Mouse (Mus musculus) erythroblast, embryonic 14.5 days (primary cell): ENCODE results near the gene Atf7. TPM values are rescaled to one million over a fixed set of nuclear protein-coding genes. Genes with fewer than 3 reads are reported as not detected.
"Not testable (repeated sequence)": the region's sequence is repeated elsewhere in the genome, so short reads cannot be mapped to it uniquely, and the experiment has no call there.

Source experiments
- H3K27me3 ChIP-seq: 2 replicates; pipeline ENCODE4 v1.6.1; 2012; ENCODE audit warnings: inconsistent platforms; ENCODE audit not compliant: control insufficient read depth
- H3K36me3 ChIP-seq: 2 replicates; pipeline ENCODE4 v1.6.1; 2012; ENCODE audit warnings: mild to moderate bottlenecking, inconsistent platforms; ENCODE audit not compliant: control insufficient read depth
- H3K4me1 ChIP-seq: 2 replicates; pipeline ENCODE4 v1.6.1; 2012; ENCODE audit warnings: inconsistent platforms; ENCODE audit not compliant: control insufficient read depth
- H3K4me3 ChIP-seq: replicated peaks from 2 replicates; pipeline ENCODE3; 2012; ENCODE audit warnings: moderate library complexity, mild to moderate bottlenecking, inconsistent platforms
- H3K9me3 ChIP-seq: 2 replicates; pipeline ENCODE4 v1.6.1; 2012; ENCODE audit warnings: low read length, inconsistent platforms, mixed read lengths; ENCODE audit not compliant: control insufficient read depth
- GATA1 ChIP-seq: IDR thresholded peaks from 2 replicates; pipeline ENCODE4 v1.6.1; 2012; ENCODE audit warnings: low read length, inconsistent platforms, mixed read lengths
- TAL1 ChIP-seq: IDR thresholded peaks from 3 replicates; pipeline ENCODE4 v1.6.1; 2012; ENCODE audit warnings: low read length, inconsistent platforms, mixed read lengths
- polyA plus RNA-seq: library from polyadenylated mRNA; stranded (reverse); fragments of >175 nt; gene quantifications from 2 replicates; pipeline ENCODE4 v1.2.3, GENCODE M21; 2012

The Atf7 gene
- polyA plus RNA-seq, 1 experiment: 0.72 TPM

GRCm38 (mm10) chr15:102663825-102664224, 38.6 kb upstream of the Atf7 start:
- Histone ChIP-seq H3K27me3 (no peaks in the 10 kb centered on the region), H3K9me3 (no peaks in the 10 kb centered on the region), H3K4me1 (peaks cover 28% of the 10 kb centered on the region), H3K36me3 (peaks cover 81% of the 10 kb centered on the region), H3K4me3 (no peak overlapping the region)
- TF ChIP-seq TAL1: no peak
- no peak for TF ChIP-seq GATA1

GRCm38 (mm10) chr15:102662601-102663000, 37.3 kb upstream of the Atf7 start:
- peaks cover 22% of the 10 kb centered on the region for H3K4me1 ChIP-seq
- not testable (repeated sequence) for H3K27me3 ChIP-seq, H3K4me3 ChIP-seq, H3K9me3 ChIP-seq
- H3K36me3 ChIP-seq: peaks cover 71% of the 10 kb centered on the region

GRCm38 (mm10) chr15:102657926-102658381, 32.7 kb upstream of the Atf7 start:
- Histone ChIP-seq H3K4me3 (no peak overlapping the region), H3K9me3 (no peaks in the 10 kb centered on the region), H3K27me3 (peaks cover 2% of the 10 kb centered on the region; the same call in 1 of the 2 replicates), H3K4me1 (peaks cover 14% of the 10 kb centered on the region), H3K36me3 (peaks cover 25% of the 10 kb centered on the region)
- TF ChIP-seq GATA1: no peak
- TF ChIP-seq TAL1: no peak

- TF ChIP-seq GATA1 (no peak), TAL1 (no peak)
- no peak overlapping the region for H3K4me3 ChIP-seq
- peaks cover 2% of the 10 kb centered on the region; the same call in 1 of the 2 replicates for H3K27me3 ChIP-seq
- H3K4me1 ChIP-seq: peaks cover 14% of the 10 kb centered on the region
- H3K36me3 ChIP-seq: peaks cover 13% of the 10 kb centered on the region
- no peaks in the 10 kb centered on the region for H3K9me3 ChIP-seq
These were observed 31.4 kb upstream of the Atf7 start for GRCm38 (mm10) chr15:102656658-102657057.

GRCm38 (mm10) chr15:102651928-102652660, 26.8 kb upstream of the Atf7 start:
- not testable (repeated sequence) for H3K4me3 ChIP-seq, H3K27me3 ChIP-seq, H3K9me3 ChIP-seq, H3K4me1 ChIP-seq, H3K36me3 ChIP-seq

GRCm38 (mm10) chr15:102651107-102651506, 25.8 kb upstream of the Atf7 start:
- Histone ChIP-seq H3K4me3 (no peak overlapping the region), H3K36me3 (no peaks in the 10 kb centered on the region), H3K4me1 (no peaks in the 10 kb centered on the region), H3K9me3 (no peaks in the 10 kb centered on the region), H3K27me3 (peaks cover 2% of the 10 kb centered on the region; the same call in 1 of the 2 replicates)
- TF ChIP-seq GATA1: no peak
- no peak for TF ChIP-seq TAL1

GRCm38 (mm10) chr15:102635817-102636216, 10.6 kb upstream of the Atf7 start:
- Histone ChIP-seq H3K4me1 (peaks cover 5% of the 10 kb centered on the region), H3K9me3 (no peaks in the 10 kb centered on the region; the same call in 1 of the 2 replicates), H3K27me3 (no peaks in the 10 kb centered on the region), H3K4me3 (no peak overlapping the region), H3K36me3 (no peaks in the 10 kb centered on the region)
- no peak for TF ChIP-seq TAL1
- TF ChIP-seq GATA1: no peak

- H3K4me3 ChIP-seq: no peak overlapping the region
- H3K36me3 ChIP-seq: no peaks in the 10 kb centered on the region
These were observed 9.4 kb upstream of the Atf7 start for GRCm38 (mm10) chr15:102634684-102635083.

GRCm38 (mm10) chr15:102625687-102626055, 407 bp upstream of the Atf7 start:
- Histone ChIP-seq H3K36me3 (peaks cover under 1% of the 10 kb centered on the region), H3K4me3 (peak overlapping the region; percentile 83), H3K27me3 (no peaks in the 10 kb centered on the region), H3K9me3 (no peaks in the 10 kb centered on the region), H3K4me1 (peaks cover 34% of the 10 kb centered on the region)
- TF ChIP-seq GATA1 (no peak), TAL1 (no peak)

More at GRCm38 (mm10) chr15:102634684-102635083, 9.4 kb upstream of the Atf7 start:
- H3K27me3 ChIP-seq: no peaks in the 10 kb centered on the region
- H3K4me1 ChIP-seq: peaks cover 5% of the 10 kb centered on the region
- TF ChIP-seq GATA1 (no peak), TAL1 (no peak)
- H3K9me3 ChIP-seq: no peaks in the 10 kb centered on the region; the same call in 1 of the 2 replicates
